10 mouse cellular contexts compared by ENCODE assay signal in genomic region chr11:54778131-54778844, GRCm38 (mm10). TPM values are rescaled to one million over a fixed set of nuclear protein-coding genes. Genes with fewer than 3 reads are reported as not detected.
A peak's percentile ranks its signal among the peaks of the same experiment; 100 is the strongest.
DNase-seq lines count a peak whose midpoint lies in the region; ATAC-seq and TF ChIP-seq lines count a peak whose summit lies in the region.
"Had no signal": no experiment of that assay in that cellular context is flagged by ENCODE, and none has a peak within 500 bp of the region (broad histone marks: within the 10 kb centered on the region; RNA-seq: fewer than 3 reads in every experiment).

No protein-coding gene starts in this region.

- peak; percentile 40 for DNase-seq in gastrocnemius, postnatal 14 days
- no peak for DNase-seq in gastrocnemius, adult 8-10 months (ENCODE audit: low spot score in 2 of 2)
- peak; percentile 38 for DNase-seq in testis, postnatal 14 days (ENCODE audit: low spot score)
- no peak for DNase-seq in testis, postnatal 10 days (ENCODE audit: low spot score)
- peak; percentile 75 for DNase-seq in heart, postnatal 0 days (ENCODE audit: low spot score)
- peak; percentile 49 for DNase-seq in thymus, postnatal 4 days
- no peak for DNase-seq in cerebellum, postnatal 36 days
- DNase-seq in cerebellum, adult 9-10 months = no peak

- H3K4me2 ChIP-seq in heart, postnatal 0 days (ENCODE audit: low read depth, low read length) = no peak overlapping the region
- H3K4me2 ChIP-seq: liver, embryonic 15.5 days; midbrain, embryonic 13.5 days had no signal

- 0% methylated on average over 1 of the region's 1 CpGs for WGBS in heart, postnatal 0 days

- ATAC-seq in heart, postnatal 0 days (ENCODE audit: insufficient read depth, low read depth) = peak; percentile 72
- ATAC-seq: midbrain, embryonic 13.5 days had no signal

- H3K27me3 ChIP-seq in heart, postnatal 0 days (ENCODE audit: control insufficient read depth, insufficient read depth, low read length) = no peaks in the 10 kb centered on the region
- H3K27me3 ChIP-seq: liver, embryonic 15.5 days; midbrain, embryonic 13.5 days had no signal

- H3K36me3 ChIP-seq in heart, postnatal 0 days (replicated peaks; ENCODE audit: control insufficient read depth, insufficient read depth, low read length) = no peaks in the 10 kb centered on the region
- H3K36me3 ChIP-seq: liver, embryonic 15.5 days; midbrain, embryonic 13.5 days had no signal

- peaks cover 48% of the 10 kb centered on the region for H3K4me1 ChIP-seq in heart, postnatal 0 days (ENCODE audit: control insufficient read depth, insufficient read depth)

- peak overlapping the region; percentile 80 for H3K27ac ChIP-seq in heart, postnatal 0 days (ENCODE audit: low read depth)
- H3K27ac ChIP-seq: liver, embryonic 15.5 days; midbrain, embryonic 13.5 days had no signal

- H3K9me3 ChIP-seq in heart, postnatal 0 days (replicated peaks; ENCODE audit: control insufficient read depth, low read length) = no peaks in the 10 kb centered on the region
- H3K9me3 ChIP-seq: liver, embryonic 15.5 days; midbrain, embryonic 13.5 days had no signal

- no peak overlapping the region for H3K9ac ChIP-seq in heart, postnatal 0 days (replicated peaks; ENCODE audit: low read depth, low read length)
- H3K9ac ChIP-seq: liver, embryonic 15.5 days; midbrain, embryonic 13.5 days had no signal

- TF ChIP-seq EP300 in heart, postnatal 0 days (IDR thresholded peaks at IDR 0.05; ENCODE audit: low read depth) = no peak

- intact Hi-C loops in gastrocnemius, postnatal 14 days (cut with DNase I; ENCODE audit: low total_unique reads) = no loop called here

- no peak overlapping the region for H3K4me3 ChIP-seq in heart, postnatal 0 days (ENCODE audit: low read depth, low read length)
- H3K4me3 ChIP-seq: liver, embryonic 15.5 days; midbrain, embryonic 13.5 days had no signal

- no peak for TF ChIP-seq CTCF in heart, postnatal 0 days (IDR thresholded peaks at IDR 0.05; ENCODE audit: low read depth)

RNA-seq across cellular contexts. Expression of gene Cdc42se2, which starts 9.2 kb away (rescaled TPM):
- total RNA-seq in gastrocnemius, postnatal 14 days (2021) = 10 to 100 TPM; 15.6 to 18.8 TPM
- total RNA-seq in gastrocnemius, adult 8-10 months (2022) = 10 to 100 TPM; 13.2 to 20.5 (median 17.6) TPM
- total RNA-seq in heart, postnatal 0 days (2014; rRNA removed; ENCODE audit: low replicate concordance) = 53.6 and 88.5 TPM in 2 replicates
- polyA plus RNA-seq in heart, postnatal 0 days (2015; fragmentation: Nextera tagmentation; extraction: Ambion mirVana) = 44.4 and 50.2 TPM in 2 replicates

Comparison
In these comparisons a context has a peak if more than half of its experiments do, and no peak if none do; other contexts are left out.
1. DNase-seq: peak in gastrocnemius, postnatal 14 days (single experiment), testis, postnatal 14 days (single experiment), heart, postnatal 0 days (single experiment) and thymus, postnatal 4 days (single experiment); none in gastrocnemius, adult 8-10 months (0 of 2), testis, postnatal 10 days (single experiment), cerebellum, postnatal 36 days (0 of 2) and cerebellum, adult 9-10 months (single experiment).